Mouse (Mus musculus): ENCODE data around the gene Pou3f1.

Gene Pou3f1

GRCm38 (mm10) chr4:124709961-124710446, 53.4 kb downstream of the Pou3f1 start:
- peak; percentile 52 for DNase-seq (ENCODE audit: low read depth, low spot score)
